Mouse (Mus musculus) lung, adult 18-20 months (tissue): Measurements from ENCODE around the gene Cx3cr1.

ENCODE experiments used
- DNase-seq, 2 experiments: peaks; one replicate each; pipeline ENCODE4 v3.0.0; 2022; ENCODE audit warnings: mixed read lengths in 2 of 2

The Cx3cr1 gene

DNA sequence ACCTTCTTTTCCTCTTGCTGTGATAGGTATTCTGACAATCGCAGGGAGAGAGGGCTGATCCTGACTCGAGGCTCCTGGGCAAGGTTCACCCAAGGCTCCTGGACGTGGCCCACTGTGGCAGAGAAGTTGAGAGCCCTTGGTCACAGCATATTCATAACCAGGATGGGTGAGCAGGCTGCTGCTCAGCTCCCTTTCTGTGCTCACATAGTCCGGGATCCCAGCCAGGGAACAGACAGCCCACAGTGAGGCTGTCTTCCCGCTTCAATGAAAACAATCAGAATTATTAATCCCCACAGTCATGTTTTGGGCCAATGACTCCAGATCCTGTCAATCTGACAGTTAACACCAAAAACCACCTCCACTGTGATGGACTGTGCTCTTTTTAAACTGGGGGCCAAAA lies 12.3 kb upstream of the Cx3cr1 start:
- no peak for DNase-seq

DNA sequence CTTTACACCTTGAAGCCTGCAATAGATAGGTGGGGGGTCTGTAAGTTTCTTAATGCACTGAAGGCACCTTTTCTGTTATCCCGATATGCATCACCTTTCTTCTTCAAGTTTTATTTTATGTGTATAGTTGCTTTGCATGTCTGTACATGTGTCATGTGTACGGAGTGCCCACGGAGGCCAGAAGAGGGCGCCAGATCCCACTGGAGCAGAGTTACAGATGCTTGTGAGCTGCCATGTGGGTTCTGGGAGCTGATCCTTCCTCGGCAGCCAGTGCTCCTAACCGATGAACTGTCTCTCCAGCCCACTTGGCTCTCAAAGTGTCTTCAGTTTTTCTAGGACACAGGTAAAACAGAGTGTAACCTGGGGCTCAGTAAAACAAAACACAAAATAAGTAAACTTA lies 11.6 kb upstream of the Cx3cr1 start:
- DNase-seq: no peak

DNA sequence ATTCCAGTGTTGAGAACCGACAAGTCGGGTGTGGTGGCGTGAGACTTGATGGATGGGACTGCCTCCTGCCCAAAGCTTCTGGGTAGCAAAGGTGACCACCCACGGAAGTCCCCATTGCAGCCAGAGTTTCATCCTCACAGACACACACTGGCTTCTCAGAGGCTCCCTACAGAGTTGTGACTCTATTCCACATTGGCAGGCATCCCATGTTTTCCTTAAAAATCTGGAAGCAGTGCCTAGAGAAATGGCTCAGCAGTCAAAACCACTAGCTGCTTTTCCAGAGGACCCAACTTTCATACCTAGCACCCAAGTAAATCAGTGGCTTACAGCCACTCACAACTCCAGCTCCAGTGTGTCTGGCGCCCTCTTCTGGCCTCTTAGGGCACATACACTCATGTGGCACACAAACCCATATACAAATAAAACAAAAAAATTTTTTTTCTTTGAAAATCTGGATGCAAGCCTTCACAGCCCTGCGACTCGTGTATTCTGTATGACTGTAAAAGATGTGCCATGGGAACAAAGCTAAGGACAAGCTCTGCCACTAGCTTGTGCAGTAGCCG lies 10.9 kb upstream of the Cx3cr1 start:
- no peak for DNase-seq

DNA sequence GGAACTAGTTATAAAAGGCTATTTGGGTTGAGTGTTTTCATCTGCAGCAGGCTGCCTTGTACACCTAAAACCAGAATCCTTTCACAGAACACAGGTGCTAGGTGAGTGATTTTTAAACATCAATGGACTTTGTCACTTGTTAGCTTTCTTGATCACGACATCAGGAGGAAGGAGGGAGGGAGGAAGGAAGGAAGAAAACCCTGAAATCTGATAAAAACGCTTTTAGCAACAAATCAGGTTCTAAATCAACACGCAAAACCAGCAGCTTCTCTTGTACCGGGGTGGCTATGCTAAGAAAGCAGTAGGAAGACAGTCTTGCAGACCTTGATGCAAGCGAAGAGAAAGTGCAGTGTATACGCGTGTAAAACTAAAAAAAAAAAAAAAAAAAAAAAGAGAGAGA lies 10.2 kb upstream of the Cx3cr1 start:
- DNase-seq: no peak

DNA sequence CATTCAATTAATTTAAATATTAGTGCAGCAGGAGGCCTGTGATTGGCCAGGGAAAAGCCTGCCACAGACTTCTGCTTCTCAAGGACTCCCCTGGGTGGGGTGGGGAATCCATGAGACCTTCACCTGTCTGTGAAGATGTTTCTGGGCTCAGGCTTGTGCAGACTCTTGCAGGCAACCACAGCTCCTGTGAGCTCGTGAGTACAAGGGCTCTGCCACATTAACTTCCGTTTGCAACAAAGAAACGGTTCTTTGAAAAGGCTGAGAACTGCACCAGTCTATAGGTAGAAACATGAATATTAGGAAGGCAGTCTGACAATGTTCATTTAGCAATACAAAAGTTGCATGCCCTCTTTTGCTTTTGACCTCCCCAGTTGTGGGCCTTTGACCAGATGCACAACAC lies 8.6 kb upstream of the Cx3cr1 start:
- no peak for DNase-seq

DNA sequence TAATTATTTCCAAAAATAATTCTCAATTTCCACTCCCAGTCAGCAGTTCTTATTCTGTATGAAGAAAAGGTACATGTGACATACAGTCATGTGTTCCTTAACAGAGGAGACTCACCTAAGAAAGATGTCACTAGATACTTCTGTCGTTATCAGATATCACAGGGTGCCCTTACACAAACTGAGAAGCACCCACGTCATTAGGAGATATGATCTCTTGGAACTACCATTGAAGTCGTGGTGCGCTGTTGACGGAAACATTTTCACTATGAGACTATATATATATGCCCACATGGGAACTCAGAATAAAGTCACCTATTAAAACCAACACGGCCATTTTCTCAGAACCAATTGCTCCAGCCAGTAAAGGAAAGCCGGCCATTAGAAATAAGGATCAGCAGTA lies 4.8 kb upstream of the Cx3cr1 start:
- DNase-seq: no peak

DNA sequence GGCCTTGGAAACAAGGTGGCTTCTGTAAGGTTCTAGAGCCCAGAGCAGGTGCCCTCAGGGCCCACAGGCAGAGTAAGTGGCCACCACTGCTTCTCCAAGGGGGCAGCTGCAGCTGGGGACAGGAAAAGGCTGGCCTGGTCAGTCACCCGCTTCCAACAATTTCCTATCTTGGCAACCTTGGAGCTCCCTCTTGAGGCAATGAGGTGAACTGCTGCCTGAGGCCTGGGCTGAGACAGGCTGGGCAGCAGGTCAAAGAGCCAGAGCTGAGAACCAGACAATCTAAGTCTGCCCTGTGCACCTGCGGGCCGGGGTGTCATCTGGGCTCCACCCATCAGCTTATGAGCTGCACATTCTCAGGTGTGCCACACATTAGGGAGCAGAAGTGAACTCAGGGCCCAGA lies 3.5 kb upstream of the Cx3cr1 start:
- DNase-seq: peak; percentile 69 to 76

DNA sequence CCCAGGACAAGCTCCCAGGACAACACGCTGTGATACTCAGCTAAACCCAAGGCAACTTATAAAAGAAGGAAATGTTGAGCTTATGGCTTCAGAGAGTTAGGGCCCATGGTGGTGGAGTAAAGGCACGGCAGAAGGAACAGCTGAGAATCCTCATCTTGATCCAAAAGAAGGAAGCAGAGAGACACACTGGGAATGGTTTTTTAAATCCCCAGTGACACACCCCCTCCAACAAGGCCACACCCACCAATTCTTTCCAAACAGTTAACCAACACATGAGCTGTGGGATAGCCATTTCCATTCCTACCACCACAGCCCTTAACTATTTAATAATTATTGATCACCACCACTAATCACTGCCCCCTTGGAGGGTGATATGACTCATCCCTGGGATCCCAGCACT lies 1.6 kb upstream of the Cx3cr1 start:
- DNase-seq: no peak

DNA sequence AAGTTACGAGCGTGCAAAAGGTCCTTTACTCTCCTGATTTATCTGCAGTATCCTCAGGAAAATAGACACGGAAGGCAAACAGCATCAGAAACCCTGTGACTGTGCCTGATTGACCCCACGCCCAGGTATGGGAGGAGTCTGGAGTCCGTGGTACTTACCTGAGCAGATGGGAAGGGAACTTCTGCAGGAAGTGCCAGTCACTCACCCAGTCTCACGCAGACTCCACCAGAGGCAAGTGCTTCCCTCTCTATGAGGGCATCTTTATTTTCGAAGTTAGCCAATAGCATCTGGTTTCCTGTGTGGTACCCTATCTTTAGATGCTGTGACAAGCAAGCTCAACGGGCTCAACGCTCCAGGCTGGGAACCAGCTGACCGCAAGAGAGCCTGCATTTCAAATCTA lies 1.6 kb downstream of the Cx3cr1 start:
- no peak for DNase-seq

DNA sequence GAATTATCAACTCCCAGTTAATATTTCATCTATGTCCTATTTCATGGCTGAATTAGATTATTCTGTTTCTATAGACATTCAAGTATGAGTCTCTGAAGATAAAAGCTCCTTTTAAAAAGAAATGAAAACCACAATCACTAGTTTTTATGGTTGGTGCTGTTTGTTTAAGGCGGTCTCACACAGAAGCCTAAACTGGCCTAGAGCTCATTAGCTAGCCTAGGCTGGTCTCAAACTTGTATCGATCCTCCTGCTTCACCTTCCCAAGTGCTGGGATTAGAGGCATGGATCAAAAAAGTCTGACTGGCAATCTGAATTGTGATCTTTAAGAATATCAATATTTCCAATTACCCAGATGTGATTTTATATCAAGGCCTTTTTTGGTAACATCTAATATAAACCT lies 2.1 kb downstream of the Cx3cr1 start:
- no peak for DNase-seq

DNA sequence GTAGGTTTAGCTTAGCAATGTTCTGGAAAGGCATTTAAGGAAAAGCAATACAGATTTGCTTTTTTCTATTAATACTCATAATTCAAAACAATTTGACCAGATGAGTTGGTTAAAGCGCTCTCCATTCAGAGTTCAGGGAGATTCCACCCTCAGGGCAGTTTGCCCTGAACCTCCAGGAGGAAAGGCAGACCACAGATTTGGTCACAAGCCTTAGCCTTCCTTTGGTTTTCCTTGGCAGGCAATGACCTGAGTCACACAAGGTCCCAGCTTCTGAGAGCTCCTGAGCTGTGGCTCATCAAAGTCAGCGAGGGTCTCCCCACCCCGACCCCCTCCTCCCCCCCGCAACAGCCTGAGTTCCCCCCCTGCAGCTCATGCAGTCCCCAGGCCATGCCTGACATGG lies 5.4 kb downstream of the Cx3cr1 start:
- no peak for DNase-seq

DNA sequence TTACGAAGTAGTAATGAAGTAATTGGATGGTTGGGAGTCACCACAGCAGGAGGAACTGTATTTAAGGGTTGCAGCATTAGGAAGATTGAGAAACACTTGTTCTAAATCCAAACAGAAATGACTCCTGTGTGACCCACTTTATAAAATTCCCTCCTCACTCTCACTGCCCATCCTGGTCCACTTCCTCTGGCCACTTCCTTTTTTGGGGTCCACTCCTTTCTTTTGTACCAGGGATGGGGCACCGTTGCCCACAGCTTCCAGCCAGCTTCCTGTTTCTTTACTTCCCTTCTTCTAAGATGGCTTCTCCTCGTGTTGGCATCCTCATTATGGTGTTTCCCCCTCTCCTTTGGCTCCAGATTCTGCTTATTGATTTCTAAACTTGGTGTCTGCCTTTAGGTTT lies 10.9 kb downstream of the Cx3cr1 start:
- DNase-seq: peak; percentile 32 to 35

DNA sequence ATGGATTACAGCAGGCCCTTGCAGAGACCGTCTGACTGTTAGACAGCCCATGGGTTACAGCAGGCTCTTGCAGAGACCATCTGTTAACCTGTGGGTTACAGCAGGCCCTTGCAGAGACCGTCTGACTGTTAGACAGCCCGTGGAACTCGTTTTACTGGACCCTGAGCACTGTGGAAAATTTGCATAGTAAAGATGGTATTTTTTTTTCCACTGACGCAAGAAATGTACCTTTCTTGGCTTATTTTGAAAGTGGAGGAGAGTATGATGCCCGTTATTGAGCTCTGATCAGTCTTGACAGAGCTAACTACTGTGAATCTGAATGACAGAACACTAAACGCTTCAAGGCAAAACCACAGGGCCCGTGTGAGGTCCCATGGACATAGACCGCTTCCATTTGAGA lies 13.5 kb downstream of the Cx3cr1 start:
- DNase-seq: no peak

DNA sequence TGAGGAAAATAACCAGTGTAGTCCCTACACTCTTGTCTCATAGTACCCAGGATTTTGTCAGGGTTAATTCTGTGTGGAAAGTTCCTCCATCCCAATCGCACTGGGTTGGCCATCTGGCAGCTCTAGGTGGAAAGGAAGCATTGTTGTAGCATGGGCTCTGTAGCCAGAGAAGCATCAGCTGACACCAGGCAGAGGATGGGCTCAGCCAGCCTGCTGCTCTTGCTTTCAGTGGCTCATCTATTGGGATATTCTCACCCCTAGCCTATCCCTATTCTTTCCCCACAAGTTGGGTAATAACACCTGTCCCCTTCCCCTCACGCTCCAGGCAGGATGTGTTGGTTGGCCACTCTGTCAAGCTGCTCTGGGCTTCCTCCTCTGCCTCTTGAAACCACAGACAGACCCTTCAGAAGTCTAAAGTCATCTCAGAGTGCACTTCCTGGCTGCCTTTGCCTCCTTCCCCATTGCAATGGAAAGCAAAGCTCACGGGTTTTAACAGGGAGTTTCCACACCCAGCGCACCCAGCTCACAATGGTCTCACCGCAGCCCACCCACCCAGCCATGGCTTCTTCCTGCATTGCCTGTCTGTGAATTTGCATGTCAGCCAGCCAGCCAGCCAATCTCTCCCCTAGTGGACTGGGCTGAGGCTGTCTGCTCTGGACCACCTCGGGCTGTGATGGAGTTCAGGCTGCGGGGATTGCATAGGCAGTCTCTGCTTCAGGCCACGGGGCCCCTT lies 15.0 kb downstream of the Cx3cr1 start:
- DNase-seq: peak; percentile 29 to 35

DNA sequence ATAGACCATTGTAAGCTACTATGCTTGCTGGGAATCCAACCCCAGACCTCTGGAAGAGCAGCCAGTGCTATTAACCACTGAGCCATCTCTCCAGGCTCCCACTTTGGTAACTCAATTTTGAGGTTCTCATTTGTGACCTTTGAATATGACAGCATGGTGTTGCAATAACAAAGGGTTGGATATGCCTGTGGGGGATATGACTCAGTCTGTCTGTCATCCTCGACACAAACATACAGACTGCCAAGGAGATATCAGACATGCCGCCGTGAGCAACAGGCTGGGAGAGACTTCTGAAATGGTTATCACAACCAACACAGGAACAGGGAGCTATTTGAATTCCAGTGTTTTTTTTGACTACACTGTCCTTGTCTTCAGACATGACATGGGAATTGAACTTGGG lies 20.3 kb downstream of the Cx3cr1 start:
- peak in 1 of 2 experiments; percentile 28 for DNase-seq

DNA sequence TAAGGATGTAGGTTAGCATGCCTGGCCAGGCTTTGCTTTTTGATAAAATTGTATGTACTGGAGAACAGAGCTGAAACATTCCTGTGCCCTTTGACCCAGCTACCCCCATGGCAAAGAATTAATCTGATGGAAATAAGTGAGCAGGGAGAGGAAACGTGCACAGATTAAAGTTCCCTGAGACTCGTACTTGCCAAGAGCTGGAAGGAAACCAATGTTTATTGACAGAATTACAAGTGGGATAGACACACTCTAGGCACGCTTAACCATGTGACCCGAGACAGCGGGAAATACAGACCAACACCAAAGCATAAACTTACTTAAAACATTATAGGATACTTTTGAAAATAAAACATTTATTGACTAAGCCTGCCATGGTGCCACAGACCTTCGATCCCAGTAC lies 21.2 kb downstream of the Cx3cr1 start:
- DNase-seq: no peak

DNA sequence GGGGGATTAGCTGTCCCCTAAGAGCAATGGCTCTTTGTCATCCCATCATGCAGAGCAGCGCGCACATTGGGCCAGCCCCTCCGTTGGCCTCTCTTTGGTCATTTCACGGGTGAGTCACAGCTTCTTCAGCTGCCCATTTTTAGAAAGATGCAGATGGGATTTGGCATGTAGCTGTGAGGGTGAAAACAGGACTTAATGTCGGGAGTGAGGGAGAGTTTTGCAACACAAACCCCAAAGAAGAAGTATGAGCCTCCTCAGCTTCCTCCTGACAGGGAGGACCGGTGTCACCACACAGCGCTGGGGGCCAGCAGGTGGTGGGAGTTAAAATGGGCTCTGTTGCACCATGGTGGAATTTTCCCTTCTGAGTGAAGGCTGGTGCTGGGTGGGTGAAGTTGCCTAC lies 26.6 kb downstream of the Cx3cr1 start:
- DNase-seq: no peak

DNA sequence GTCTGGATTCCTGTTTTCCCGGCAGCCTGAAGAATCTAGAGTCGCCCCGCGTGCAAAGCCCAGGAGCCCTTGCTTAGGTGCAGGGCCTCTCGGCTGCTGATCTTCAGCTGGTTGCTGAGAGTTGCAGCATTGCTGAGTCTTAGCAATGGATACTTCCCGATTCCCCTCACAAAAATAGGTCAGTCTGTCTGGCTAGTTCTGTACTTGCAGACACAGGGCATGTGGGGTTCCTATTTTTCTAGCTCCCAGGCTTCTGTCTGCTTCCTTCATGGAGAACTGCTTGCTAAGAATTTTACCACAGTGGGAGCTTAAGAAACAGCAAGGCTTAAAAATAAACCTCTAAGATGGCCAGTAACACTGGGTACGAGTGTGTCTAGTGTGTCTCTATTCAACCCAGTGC lies 32.3 kb downstream of the Cx3cr1 start:
- no peak for DNase-seq

DNA sequence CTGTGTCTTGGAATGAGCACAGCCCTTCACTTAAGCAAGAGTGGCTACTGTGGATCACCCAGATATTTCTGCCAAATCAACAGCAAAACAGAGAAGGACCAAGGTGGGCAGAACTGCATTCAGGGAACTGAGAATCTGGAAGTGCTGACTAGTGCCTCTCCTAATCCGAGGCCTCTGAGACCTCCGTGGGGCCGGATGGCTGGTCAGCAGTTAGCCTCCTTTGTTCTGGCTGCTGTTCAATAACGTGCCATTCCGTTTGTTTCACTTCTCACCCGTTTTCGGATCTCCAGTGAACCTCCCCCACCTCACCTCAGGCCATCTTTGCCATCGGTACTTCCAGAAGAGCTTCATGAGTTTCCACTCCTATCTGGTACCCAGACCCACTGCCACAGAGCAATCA lies 35.3 kb downstream of the Cx3cr1 start:
- DNase-seq: no peak

DNA sequence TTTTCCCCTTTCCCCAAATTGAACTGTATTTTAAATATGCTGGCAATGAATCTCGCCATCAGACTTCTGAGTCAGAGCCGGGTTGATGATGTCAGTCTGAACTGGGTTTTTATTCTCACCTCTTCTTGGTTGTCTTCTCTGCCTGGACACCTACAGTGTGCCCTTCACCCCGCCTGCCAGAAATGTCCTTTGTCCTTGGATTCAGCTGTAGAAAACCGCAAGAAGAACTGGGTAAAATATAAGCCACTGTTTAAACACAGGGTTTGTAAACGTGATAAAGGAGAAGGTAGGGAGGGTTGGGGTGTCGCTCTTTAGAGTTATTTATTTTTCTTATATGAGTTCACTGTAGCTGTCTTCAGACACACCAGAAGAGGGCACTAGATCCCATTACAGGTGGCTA lies 37.0 kb downstream of the Cx3cr1 start:
- DNase-seq: no peak

DNA sequence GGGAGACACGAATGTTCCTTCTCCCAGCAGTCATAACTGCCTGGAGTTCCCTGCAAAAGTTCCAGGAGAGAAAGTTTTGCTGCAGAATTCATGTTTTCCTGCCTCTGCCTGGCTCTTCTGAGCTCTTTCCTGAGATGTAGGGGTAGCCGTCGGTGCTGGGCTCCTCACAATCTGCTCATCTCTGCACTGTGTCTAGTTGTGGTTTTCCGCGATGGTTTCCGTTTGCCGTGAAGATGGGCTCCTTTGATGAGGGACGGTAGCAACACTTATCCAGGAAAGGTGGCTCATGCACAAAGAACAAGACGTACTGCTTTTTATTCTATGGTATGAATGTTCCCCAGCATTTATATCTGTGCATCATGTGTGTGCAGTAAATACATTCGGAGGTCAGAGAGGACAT lies 39.3 kb downstream of the Cx3cr1 start:
- no peak for DNase-seq

DNA sequence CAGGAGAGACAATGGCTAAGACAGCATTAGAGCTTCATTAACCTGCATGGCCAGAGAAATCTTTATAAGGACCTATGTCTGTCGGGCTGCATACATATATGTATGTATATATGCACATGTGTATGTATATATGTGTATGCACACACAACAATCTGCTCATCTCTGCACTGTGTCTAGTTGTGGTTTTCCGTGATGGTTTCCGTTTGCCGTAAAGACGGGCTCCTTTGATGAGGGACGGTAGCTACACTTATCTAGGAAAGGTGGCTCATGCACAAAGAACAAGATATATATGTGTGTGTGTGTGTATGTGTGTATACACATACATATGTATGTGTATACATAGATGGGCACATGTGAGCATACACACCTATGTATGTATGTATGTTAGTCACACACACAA lies 39.8 kb downstream of the Cx3cr1 start:
- DNase-seq: no peak

DNA sequence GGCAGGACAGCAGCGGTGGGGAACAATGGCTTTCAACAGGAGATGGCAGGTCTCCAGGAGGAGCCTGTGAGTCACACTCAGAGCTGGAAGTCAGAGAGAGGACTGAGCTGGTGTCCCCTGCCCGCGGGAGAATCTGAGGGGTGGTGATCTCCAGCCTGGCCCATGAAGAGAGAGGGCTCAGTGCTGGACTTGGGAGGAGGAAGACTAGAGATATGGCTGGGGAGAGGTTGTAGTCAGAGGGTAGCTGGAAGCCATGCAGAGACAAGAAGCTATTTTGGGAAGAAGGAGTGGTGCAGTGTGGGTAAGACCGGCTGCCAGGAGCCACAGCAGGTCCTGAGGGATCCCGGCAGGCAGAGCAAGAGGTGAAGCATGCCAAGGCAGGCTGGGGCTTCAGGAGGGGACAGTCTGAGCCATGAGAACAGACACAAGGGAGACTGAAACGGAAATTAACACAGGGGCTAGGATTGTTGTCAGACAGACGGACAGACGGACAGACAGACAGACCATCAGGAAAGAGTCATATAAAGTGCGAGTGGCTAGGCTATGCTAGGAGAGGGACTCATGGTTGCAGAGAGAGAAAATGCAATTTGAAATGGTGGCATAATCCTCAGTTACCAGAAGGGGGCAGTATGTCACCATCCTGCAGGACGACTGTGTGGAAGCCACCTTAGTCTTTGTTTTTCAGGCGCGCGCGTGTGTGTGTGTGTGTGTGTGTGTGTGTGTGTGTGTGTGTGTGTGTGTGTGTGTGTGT lies 42.1 kb downstream of the Cx3cr1 start:
- no peak for DNase-seq

DNA sequence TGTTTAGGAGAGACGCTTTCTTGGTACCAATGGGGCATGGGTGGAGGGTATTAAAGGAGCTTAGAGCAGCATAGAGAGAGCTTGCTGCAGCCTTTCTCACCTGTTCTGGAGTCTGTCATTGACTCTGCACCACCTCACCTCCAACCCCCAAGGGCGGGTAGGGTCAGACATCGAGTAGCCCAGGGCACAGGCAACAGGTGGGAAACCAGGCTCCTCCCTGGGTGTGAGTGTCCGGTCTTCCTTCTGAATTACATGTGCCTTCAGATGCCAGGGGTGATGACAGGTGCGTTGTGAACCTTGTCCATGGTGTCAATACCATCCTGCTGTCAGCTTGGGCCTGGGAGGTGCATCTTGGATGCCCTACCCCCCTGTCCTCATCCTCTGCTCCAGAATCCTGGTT lies 45.1 kb downstream of the Cx3cr1 start:
- DNase-seq: no peak

DNA sequence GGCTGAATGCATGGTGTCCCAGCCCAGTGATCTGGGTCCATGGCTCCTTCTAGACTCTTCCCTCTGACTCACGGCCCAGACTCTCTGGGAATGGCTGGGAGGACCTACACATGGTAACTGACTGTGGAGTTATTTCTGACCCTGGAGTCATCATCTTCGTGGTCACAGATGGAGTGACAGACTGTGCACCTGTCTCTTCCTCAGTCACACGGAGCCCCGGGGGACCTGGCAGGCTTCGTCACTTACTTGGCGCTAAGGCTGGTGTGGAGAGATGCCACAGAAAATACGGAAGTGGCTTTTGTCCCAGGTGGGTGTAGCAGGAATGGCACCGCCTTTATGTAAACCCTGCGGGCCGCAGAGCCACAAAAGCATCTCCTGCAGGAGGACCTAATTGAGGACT lies 45.5 kb downstream of the Cx3cr1 start:
- no peak for DNase-seq
